Mouse (Mus musculus): Measurements from ENCODE around the gene Notch1. TPM values are rescaled to one million over a fixed set of nuclear protein-coding genes. Genes with fewer than 3 reads are reported as not detected.

Gene Notch1
- polyA plus RNA-seq, 1 experiment from 2014 or later = 19.3 TPM

GRCm38 (mm10) chr2:26472312-26473090 is 44.0 kb downstream of the Notch1 start:
- Histone ChIP-seq H3K27ac (replicated peaks) (0 out of 2 replicates have a peak overlapping the region, but pooled peaks have one; percentile 5), H3K9me3 (no peaks in the 10 kb centered on the region), H3K4me2 (no peak overlapping the region), H3K27me3 (no peaks in the 10 kb centered on the region), H3K4me3 (no peak overlapping the region), H3K4me1 (replicated peaks) (peaks cover 43% of the 10 kb centered on the region), H3K9ac (no peak overlapping the region), H3K36me3 (peaks cover 82% of the 10 kb centered on the region)
- no peak for ATAC-seq (ENCODE audit: low read depth)
- WGBS = 85% methylated on average over 11 of the region's 11 CpGs

GRCm38 (mm10) chr2:26471652-26472285 is 44.7 kb downstream of the Notch1 start:
- 86% methylated on average over 6 of the region's 6 CpGs for WGBS
- H3K27me3 ChIP-seq = no peaks in the 10 kb centered on the region
- H3K4me1 ChIP-seq (replicated peaks) = peaks cover 35% of the 10 kb centered on the region
- peaks cover 82% of the 10 kb centered on the region for H3K36me3 ChIP-seq
- no peaks in the 10 kb centered on the region for H3K9me3 ChIP-seq
- H3K9ac ChIP-seq = 0 out of 2 replicates have a peak overlapping the region, but pooled peaks have one; percentile 26
- H3K4me3 ChIP-seq = no peak overlapping the region
- no peak overlapping the region for H3K4me2 ChIP-seq
- no peak for ATAC-seq (ENCODE audit: low read depth)
- H3K27ac ChIP-seq (replicated peaks) = 0 out of 2 replicates have a peak overlapping the region, but pooled peaks have one; percentile 5

GRCm38 (mm10) chr2:26470967-26471366 is 45.5 kb downstream of the Notch1 start:
- Histone ChIP-seq H3K27ac (replicated peaks) (no peak overlapping the region), H3K36me3 (peaks cover 81% of the 10 kb centered on the region), H3K27me3 (no peaks in the 10 kb centered on the region), H3K9ac (no peak overlapping the region), H3K4me3 (no peak overlapping the region), H3K4me2 (no peak overlapping the region), H3K4me1 (replicated peaks) (peaks cover 27% of the 10 kb centered on the region), H3K9me3 (no peaks in the 10 kb centered on the region)
- 92% methylated on average over 17 of the region's 17 CpGs for WGBS
- no peak for ATAC-seq (ENCODE audit: low read depth)

- 93% methylated on average over 15 of the region's 15 CpGs for WGBS
- Histone ChIP-seq H3K9ac (no peak overlapping the region), H3K4me1 (replicated peaks) (peaks cover 11% of the 10 kb centered on the region), H3K4me3 (no peak overlapping the region), H3K4me2 (no peak overlapping the region), H3K27ac (replicated peaks) (no peak overlapping the region), H3K27me3 (no peaks in the 10 kb centered on the region), H3K9me3 (no peaks in the 10 kb centered on the region), H3K36me3 (peaks cover 91% of the 10 kb centered on the region)
- ATAC-seq (ENCODE audit: low read depth) = no peak
These were observed 48.1 kb downstream of the Notch1 start for GRCm38 (mm10) chr2:26468376-26468775.

- Histone ChIP-seq H3K4me2 (no peak overlapping the region), H3K9me3 (no peaks in the 10 kb centered on the region), H3K27ac (replicated peaks) (no peak overlapping the region), H3K27me3 (no peaks in the 10 kb centered on the region), H3K4me3 (no peak overlapping the region), H3K4me1 (replicated peaks) (peaks cover 17% of the 10 kb centered on the region), H3K36me3 (peaks cover 87% of the 10 kb centered on the region), H3K9ac (no peak overlapping the region)
- 95% methylated on average over 6 of the region's 6 CpGs for WGBS
- ATAC-seq (ENCODE audit: low read depth) = no peak
These were observed 53.1 kb downstream of the Notch1 start for GRCm38 (mm10) chr2:26463412-26463811.

GRCm38 (mm10) chr2:26462980-26463379 is 53.5 kb downstream of the Notch1 start:
- Histone ChIP-seq H3K4me2 (no peak overlapping the region), H3K9me3 (no peaks in the 10 kb centered on the region), H3K9ac (no peak overlapping the region), H3K27ac (replicated peaks) (0 out of 2 replicates have a peak overlapping the region, but pooled peaks have one; percentile 14), H3K4me3 (no peak overlapping the region), H3K36me3 (peaks cover 84% of the 10 kb centered on the region), H3K27me3 (no peaks in the 10 kb centered on the region), H3K4me1 (replicated peaks) (peaks cover 18% of the 10 kb centered on the region)
- 85% methylated on average over 3 of the region's 3 CpGs for WGBS
- ATAC-seq (ENCODE audit: low read depth) = no peak

GRCm38 (mm10) chr2:26461667-26462066 is 54.8 kb downstream of the Notch1 start:
- Histone ChIP-seq H3K36me3 (peaks cover 76% of the 10 kb centered on the region), H3K9ac (no peak overlapping the region), H3K4me2 (no peak overlapping the region), H3K9me3 (no peaks in the 10 kb centered on the region), H3K27ac (replicated peaks) (0 out of 2 replicates have a peak overlapping the region, but pooled peaks have one; percentile 2), H3K4me1 (replicated peaks) (peaks cover 18% of the 10 kb centered on the region), H3K4me3 (no peak overlapping the region), H3K27me3 (no peaks in the 10 kb centered on the region)
- WGBS = 89% methylated on average over 5 of the region's 5 CpGs
- ATAC-seq (ENCODE audit: low read depth) = no peak

GRCm38 (mm10) chr2:26460837-26461236 is 55.6 kb downstream of the Notch1 start:
- H3K4me3 ChIP-seq = no peak overlapping the region
- H3K4me1 ChIP-seq (replicated peaks) = peaks cover 18% of the 10 kb centered on the region
- no peak overlapping the region for H3K4me2 ChIP-seq
- ATAC-seq (ENCODE audit: low read depth) = no peak
- no peak overlapping the region for H3K9ac ChIP-seq
- H3K9me3 ChIP-seq = no peaks in the 10 kb centered on the region
- H3K27ac ChIP-seq (replicated peaks) = 0 out of 2 replicates have a peak overlapping the region, but pooled peaks have one; percentile 33
- 89% methylated on average over 13 of the region's 13 CpGs for WGBS
- peaks cover 70% of the 10 kb centered on the region for H3K36me3 ChIP-seq
- H3K27me3 ChIP-seq = no peaks in the 10 kb centered on the region

GRCm38 (mm10) chr2:26460097-26460646 is 56.3 kb downstream of the Notch1 start:
- Histone ChIP-seq H3K4me1 (replicated peaks) (peaks cover 18% of the 10 kb centered on the region), H3K4me2 (no peak overlapping the region), H3K9me3 (no peaks in the 10 kb centered on the region), H3K9ac (no peak overlapping the region), H3K36me3 (peaks cover 67% of the 10 kb centered on the region), H3K4me3 (no peak overlapping the region), H3K27me3 (no peaks in the 10 kb centered on the region), H3K27ac (replicated peaks) (peak overlapping the region; percentile 33; the same call in 1 of the 2 replicates)
- ATAC-seq (ENCODE audit: low read depth) = no peak
- WGBS = 90% methylated on average over 16 of the region's 16 CpGs

- no peak; the same call in 1 of the 2 replicates for ATAC-seq (ENCODE audit: low read depth)
- Histone ChIP-seq H3K4me3 (no peak overlapping the region), H3K4me1 (replicated peaks) (peaks cover 18% of the 10 kb centered on the region), H3K4me2 (no peak overlapping the region), H3K9ac (no peak overlapping the region), H3K9me3 (no peaks in the 10 kb centered on the region), H3K27ac (replicated peaks) (peak overlapping the region; percentile 33), H3K36me3 (peaks cover 60% of the 10 kb centered on the region), H3K27me3 (no peaks in the 10 kb centered on the region)
- 34% methylated on average over 6 of the region's 6 CpGs for WGBS
These were observed 57.0 kb downstream of the Notch1 start for GRCm38 (mm10) chr2:26459478-26459877.

GRCm38 (mm10) chr2:26458402-26459124 is 57.9 kb downstream of the Notch1 start:
- no peak overlapping the region for H3K4me3 ChIP-seq
- H3K4me1 ChIP-seq (replicated peaks) = peaks cover 18% of the 10 kb centered on the region
- H3K9me3 ChIP-seq = no peaks in the 10 kb centered on the region
- no peak overlapping the region for H3K4me2 ChIP-seq
- no peaks in the 10 kb centered on the region for H3K27me3 ChIP-seq
- peak overlapping the region; percentile 33; the same call in 1 of the 2 replicates for H3K27ac ChIP-seq (replicated peaks)
- ATAC-seq (ENCODE audit: low read depth) = no peak
- no peak overlapping the region for H3K9ac ChIP-seq
- WGBS = 45% methylated on average over 7 of the region's 7 CpGs
- peaks cover 51% of the 10 kb centered on the region for H3K36me3 ChIP-seq
